Mouse (Mus musculus): ENCODE results near the gene Mtus2. TPM values are rescaled to one million over a fixed set of nuclear protein-coding genes. Genes with fewer than 3 reads are reported as not detected.

The Mtus2 gene
- total and polyA plus RNA-seq, 3 experiments = 0.08 TPM; not detected in 2

- DNase-seq (ENCODE audit: low read depth, low spot score) = no peak
- H3K4me1 ChIP-seq (ENCODE audit: control insufficient read depth in 1 of 2, insufficient read depth in 2 of 2, low read length in 2 of 2) = no peaks in the 10 kb centered on the region; a peak in 1 of 4 replicates
- no peaks in the 10 kb centered on the region for H3K36me3 ChIP-seq (ENCODE audit: control insufficient read depth in 1 of 2, insufficient read depth in 2 of 2, low read length in 2 of 2)
- no peak overlapping the region for H3K9ac ChIP-seq (ENCODE audit: control insufficient read depth, low read depth, low read length, poor library complexity, severe bottlenecking)
- no peak overlapping the region for H3K27ac ChIP-seq (ENCODE audit: control insufficient read depth, low read depth, low read length)
- no peaks in the 10 kb centered on the region for H3K79me2 ChIP-seq (ENCODE audit: control insufficient read depth, insufficient read depth, low read length, poor library complexity)
- H3K27me3 ChIP-seq (ENCODE audit: control insufficient read depth in 1 of 2, insufficient read depth in 2 of 2, low read length in 2 of 2) = no peaks in the 10 kb centered on the region
- no peak overlapping the region for H3K4me3 ChIP-seq (ENCODE audit: control insufficient read depth in 1 of 2, insufficient read depth in 1 of 2, low read depth in 2 of 2, low read length in 2 of 2)
- TF ChIP-seq KAT2A (conservative IDR thresholded peaks at IDR 0.05; ENCODE audit: low read depth, low read length) (no peak), MAX (IDR thresholded peaks at IDR 0.05; ENCODE audit: low read length) (no peak), RAD21 (IDR thresholded peaks at IDR 0.05; ENCODE audit: low read depth, low read length) (no peak), CTCF (IDR thresholded peaks at IDR 0.05 in 2 of 3, conservative IDR thresholded peaks at IDR 0.05 in 1 of 3; ENCODE audit: control insufficient read depth in 1 of 3, insufficient read depth in 1 of 3, low read depth in 2 of 3, low read length in 3 of 3, poor library complexity in 1 of 3, severe bottlenecking in 1 of 3) (no peak), ETS1 (IDR thresholded peaks at IDR 0.05; ENCODE audit: low read depth, low read length) (no peak), MYC (IDR thresholded peaks at IDR 0.05; ENCODE audit: low read depth, low read length) (no peak), JUND (IDR thresholded peaks at IDR 0.05; ENCODE audit: low read depth, low read length) (no peak), ZMIZ1 (IDR thresholded peaks at IDR 0.05; ENCODE audit: low read depth, low read length) (no peak), GABPA (IDR thresholded peaks at IDR 0.05; ENCODE audit: low read depth, low read length) (no peak), E2F4 (IDR thresholded peaks at IDR 0.05; ENCODE audit: borderline replicate concordance, low read depth, low read length) (no peak), HCFC1 (IDR thresholded peaks at IDR 0.05; ENCODE audit: low read depth, low read length) (no peak), CHD2 (IDR thresholded peaks at IDR 0.05; ENCODE audit: low read length) (no peak), TCF12 (IDR thresholded peaks at IDR 0.05; ENCODE audit: low read depth, low read length) (no peak), SIN3A (IDR thresholded peaks at IDR 0.05; ENCODE audit: low read length) (no peak), BHLHE40 (IDR thresholded peaks at IDR 0.05; ENCODE audit: borderline replicate concordance, low read depth, low read length) (no peak), GATA1 (IDR thresholded peaks at IDR 0.05; ENCODE audit: low read depth, low read length) (no peak), POLR2AphosphoS5 (IDR thresholded peaks at IDR 0.05; ENCODE audit: borderline replicate concordance, low read depth, low read length) (no peak), NRF1 (IDR thresholded peaks at IDR 0.05; ENCODE audit: insufficient read depth, low read depth, low read length, poor library complexity, severe bottlenecking) (no peak), ZC3H11A (IDR thresholded peaks at IDR 0.05; ENCODE audit: low read depth, low read length) (no peak)
- no peaks in the 10 kb centered on the region for H3K9me3 ChIP-seq (replicated peaks; ENCODE audit: insufficient read depth, low read length)
Observed at GRCm38 (mm10) chr5:147956421-147956820, 699 bp upstream of the Mtus2 start.

DNA sequence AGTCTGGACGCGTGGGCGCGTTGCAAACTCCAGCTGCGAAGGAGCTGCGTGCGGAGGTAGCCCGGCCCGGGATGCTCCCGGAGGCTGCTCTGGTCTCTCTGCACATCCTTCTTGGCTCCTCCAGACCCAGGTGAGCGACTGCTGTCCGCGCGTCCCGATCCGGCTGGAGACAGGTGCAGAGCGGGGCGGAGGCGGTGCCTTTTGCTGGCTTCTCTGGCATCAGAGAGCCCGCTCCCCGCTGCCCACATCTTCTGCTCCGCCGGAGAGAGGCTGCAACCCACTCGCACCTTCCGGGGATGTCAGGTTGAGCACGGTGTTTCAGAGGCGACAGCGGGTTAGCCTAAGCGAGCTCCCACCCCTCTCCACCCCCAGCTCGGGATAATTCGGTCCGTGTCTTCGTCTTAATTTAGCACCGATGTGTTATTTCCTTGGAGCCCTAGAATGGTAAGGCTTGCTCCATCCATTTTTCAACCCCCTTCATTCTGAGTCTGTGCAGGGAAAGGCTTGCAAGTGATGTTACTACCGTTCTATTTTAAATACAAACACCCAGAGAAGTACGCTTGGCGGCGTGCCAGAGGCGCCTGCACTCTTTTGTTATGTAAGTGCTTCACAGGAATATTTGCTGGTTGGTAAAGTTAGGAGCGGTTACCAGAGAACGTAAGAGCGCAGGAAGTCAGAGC is 612 bp downstream of the Mtus2 start:
- no peak for DNase-seq (ENCODE audit: low read depth, low spot score)

More for the DNA sequence above, 612 bp downstream of the Mtus2 start:
- Histone ChIP-seq H3K9me3 (replicated peaks; ENCODE audit: insufficient read depth, low read length) (no peaks in the 10 kb centered on the region), H3K9ac (ENCODE audit: control insufficient read depth, low read depth, low read length, poor library complexity, severe bottlenecking) (no peak overlapping the region), H3K27ac (ENCODE audit: control insufficient read depth, low read depth, low read length) (no peak overlapping the region), H3K4me3 (ENCODE audit: control insufficient read depth in 1 of 2, insufficient read depth in 1 of 2, low read depth in 2 of 2, low read length in 2 of 2) (no peak overlapping the region), H3K36me3 (ENCODE audit: control insufficient read depth in 1 of 2, insufficient read depth in 2 of 2, low read length in 2 of 2) (no peaks in the 10 kb centered on the region), H3K27me3 (ENCODE audit: control insufficient read depth in 1 of 2, insufficient read depth in 2 of 2, low read length in 2 of 2) (no peaks in the 10 kb centered on the region), H3K79me2 (ENCODE audit: control insufficient read depth, insufficient read depth, low read length, poor library complexity) (no peaks in the 10 kb centered on the region), H3K4me1 (ENCODE audit: control insufficient read depth in 1 of 2, insufficient read depth in 2 of 2, low read length in 2 of 2) (no peaks in the 10 kb centered on the region; a peak in 1 of 4 replicates)
- no peak for TF ChIP-seq NELFE (IDR thresholded peaks at IDR 0.05; ENCODE audit: low read depth, low read length)
- TF ChIP-seq POLR2AphosphoS2 (IDR thresholded peaks at IDR 0.05; ENCODE audit: low read length) = no peak
- TF ChIP-seq ELF1 (IDR thresholded peaks at IDR 0.05; ENCODE audit: low read depth, low read length) = no peak
- TF ChIP-seq EP300 (IDR thresholded peaks at IDR 0.05; ENCODE audit: low read depth in 1 of 2, low read length in 2 of 2) = no peak
- TF ChIP-seq ZC3H11A (IDR thresholded peaks at IDR 0.05; ENCODE audit: low read depth, low read length) = no peak
- TF ChIP-seq CHD1 (IDR thresholded peaks at IDR 0.05; ENCODE audit: low read depth, low read length) = no peak
- no peak for TF ChIP-seq KAT2A (conservative IDR thresholded peaks at IDR 0.05; ENCODE audit: low read depth, low read length)
- TF ChIP-seq USF1 (IDR thresholded peaks at IDR 0.05; ENCODE audit: low read depth, low read length) = no peak
- TF ChIP-seq MXI1 (IDR thresholded peaks at IDR 0.05; ENCODE audit: low read depth, low read length) = no peak
- TF ChIP-seq UBTF (IDR thresholded peaks at IDR 0.05; ENCODE audit: borderline replicate concordance, insufficient read depth, low read depth, low read length) = no peak
- TF ChIP-seq TBP (IDR thresholded peaks at IDR 0.05; ENCODE audit: low read depth, low read length) = no peak
